Mouse (Mus musculus) forebrain, embryonic 16.5 days (tissue): ENCODE measurements around the gene Pacs2. TPM values are rescaled to one million over a fixed set of nuclear protein-coding genes. Genes with fewer than 3 reads are reported as not detected.

ENCODE experiments used
- ATAC-seq: fragments of 200-750 bp; cut with Nextera tagmentation; 2 replicates; pipeline ENCODE4 v1.8.0; 2017; ENCODE audit warnings: mild to moderate bottlenecking, moderate library complexity
- H3K27ac ChIP-seq: fragments of 300-500 bp; sonication (generic); 2 replicates; pipeline ENCODE4 v1.5.1; 2014; ENCODE audit warnings: low read length, control low read depth
- H3K27me3 ChIP-seq: fragments of 300-500 bp; sonication (generic); replicated peaks from 2 replicates; pipeline ENCODE4 v1.6.1; 2014; ENCODE audit warnings: low read length; ENCODE audit not compliant: control insufficient read depth, insufficient read depth
- H3K36me3 ChIP-seq: fragments of 300-500 bp; sonication (generic); 2 replicates; pipeline ENCODE4 v1.6.1; 2014; ENCODE audit not compliant: control insufficient read depth, insufficient read depth
- H3K4me1 ChIP-seq: fragments of 300-500 bp; sonication (generic); replicated peaks from 2 replicates; pipeline ENCODE4 v1.6.1; 2014; ENCODE audit warnings: low read length; ENCODE audit not compliant: control insufficient read depth, insufficient read depth
- H3K4me2 ChIP-seq: fragments of 300-500 bp; sonication (generic); 2 replicates; pipeline ENCODE4 v1.6.1; 2014; ENCODE audit warnings: mild to moderate bottlenecking, low read length, control low read depth
- H3K4me3 ChIP-seq: fragments of 300-500 bp; sonication (generic); replicated peaks from 2 replicates; pipeline ENCODE4 v1.5.1; 2014; ENCODE audit warnings: mild to moderate bottlenecking, low read length, control low read depth
- H3K9ac ChIP-seq: fragments of 300-500 bp; sonication (generic); replicated peaks from 2 replicates; pipeline ENCODE4 v1.6.1; 2014; ENCODE audit warnings: low read depth, low read length, control low read depth
- H3K9me3 ChIP-seq: fragments of 300-500 bp; sonication (generic); 2 replicates; pipeline ENCODE4 v1.6.1; 2016; ENCODE audit warnings: low read length; ENCODE audit not compliant: control insufficient read depth
- WGBS: fragments of 180-500 bp; shearing (Covaris S2); extraction: QIAGEN DNeasy Blood & Tissue Kit; methylation state at CpG from one replicate; pipeline ENCODE4 v1.1.7; 2014; 5-methylcytosine and 5-hydroxymethylcytosine counted together
- polyA plus RNA-seq: library from polyadenylated mRNA; unstranded; fragments of >200 nt; fragmentation: Nextera tagmentation; extraction: Ambion mirVana; gene quantifications from 2 replicates; pipeline ENCODE4 v1.2.1, GENCODE M21; 2015

Pacs2 gene
- polyA plus RNA-seq, 1 experiment from 2014 or later, result 23.2 TPM

DNA sequence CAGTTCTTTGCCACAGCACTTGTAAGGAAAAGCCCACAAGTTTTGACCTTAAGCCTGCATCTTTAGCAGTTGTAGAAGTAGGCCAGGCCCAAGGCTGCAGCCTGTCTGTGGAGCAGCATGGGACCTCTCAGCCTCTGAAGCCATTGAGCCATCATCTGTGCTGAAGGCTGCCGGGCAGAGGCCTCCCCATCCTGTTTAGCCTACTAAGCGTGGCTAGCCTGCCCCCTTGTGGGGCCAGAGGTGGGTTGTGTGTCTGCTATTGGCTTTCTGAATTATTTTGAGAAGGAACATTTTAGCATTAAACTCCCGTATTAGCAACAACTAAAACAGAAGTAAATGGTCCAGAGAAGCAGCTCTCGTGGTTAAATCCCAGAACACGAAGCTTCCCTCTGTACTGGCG lies 88.2 kb downstream of the Pacs2 start:
- 62% methylated on average over 6 of the region's 6 CpGs for WGBS
- H3K9ac ChIP-seq, result no peak overlapping the region
- ATAC-seq, result peak; percentile 39; the same call in 1 of the 2 replicates
- no peak overlapping the region for H3K27ac ChIP-seq
- H3K4me2 ChIP-seq, result no peak overlapping the region
- no peak overlapping the region for H3K4me3 ChIP-seq
- no peaks in the 10 kb centered on the region for H3K36me3 ChIP-seq
- peaks cover 26% of the 10 kb centered on the region for H3K4me1 ChIP-seq
- H3K27me3 ChIP-seq, result no peaks in the 10 kb centered on the region
- H3K9me3 ChIP-seq, result no peaks in the 10 kb centered on the region

DNA sequence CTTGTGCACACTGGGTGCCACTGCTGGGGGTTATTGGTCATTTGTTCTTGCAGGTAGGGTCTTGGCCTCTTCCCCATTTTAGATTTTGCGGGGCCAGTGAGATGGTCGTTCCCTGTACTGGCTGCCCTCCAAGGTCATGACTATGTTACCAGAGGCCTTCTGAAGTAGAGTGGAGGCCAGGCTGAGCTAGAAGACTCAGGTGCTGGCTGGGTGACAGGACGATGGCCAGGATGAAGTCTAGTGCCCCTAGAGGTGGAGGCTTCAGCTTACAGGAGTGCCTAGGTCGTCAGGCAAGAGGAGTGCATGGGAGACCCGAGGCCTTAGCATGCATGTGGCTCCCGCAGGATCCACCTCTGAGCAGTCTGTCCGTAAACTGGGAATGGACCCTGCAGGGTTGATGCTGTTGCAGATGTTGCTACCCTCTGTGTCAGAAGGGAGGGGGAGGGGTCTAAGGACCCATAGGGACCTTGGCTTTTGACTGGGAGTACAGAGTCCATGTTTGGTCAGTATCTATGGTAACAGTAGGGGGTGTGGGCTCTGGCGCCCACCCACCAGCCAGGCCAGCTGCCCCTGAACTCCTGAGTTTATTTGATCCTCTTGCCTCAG lies 89.6 kb downstream of the Pacs2 start:
- Histone ChIP-seq H3K27me3 (no peaks in the 10 kb centered on the region), H3K36me3 (no peaks in the 10 kb centered on the region), H3K9ac (no peak overlapping the region), H3K9me3 (no peaks in the 10 kb centered on the region), H3K27ac (no peak overlapping the region), H3K4me1 (peaks cover 22% of the 10 kb centered on the region), H3K4me3 (no peak overlapping the region), H3K4me2 (no peak overlapping the region)
- 88% methylated on average over 8 of the region's 8 CpGs for WGBS
- ATAC-seq, result no peak

DNA sequence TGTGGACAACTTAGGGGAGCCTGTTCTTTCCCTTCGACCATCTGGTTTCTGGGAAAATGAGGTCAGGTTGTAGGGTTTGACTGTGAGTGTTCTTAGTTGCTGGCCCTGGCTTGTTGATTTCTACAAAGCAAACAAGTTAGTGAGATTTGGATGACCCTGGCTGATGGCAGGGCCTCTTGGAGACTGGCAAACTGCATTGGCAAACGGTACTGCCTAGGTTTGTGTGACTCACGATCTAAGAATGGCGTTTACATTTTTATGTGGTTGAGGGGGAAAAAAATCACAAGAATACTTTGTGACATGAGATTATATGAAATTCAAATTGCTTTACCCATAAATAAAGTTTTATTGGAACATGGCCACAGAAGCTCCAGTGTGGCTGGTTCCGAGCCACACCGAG lies 92.1 kb downstream of the Pacs2 start:
- no peak overlapping the region for H3K27ac ChIP-seq
- no peaks in the 10 kb centered on the region for H3K27me3 ChIP-seq
- 85% methylated on average over 6 of the region's 6 CpGs for WGBS
- ATAC-seq, result no peak
- no peak overlapping the region for H3K9ac ChIP-seq
- no peaks in the 10 kb centered on the region for H3K4me1 ChIP-seq
- H3K4me3 ChIP-seq, result no peak overlapping the region
- H3K4me2 ChIP-seq, result no peak overlapping the region
- H3K9me3 ChIP-seq, result no peaks in the 10 kb centered on the region
- H3K36me3 ChIP-seq, result no peaks in the 10 kb centered on the region

DNA sequence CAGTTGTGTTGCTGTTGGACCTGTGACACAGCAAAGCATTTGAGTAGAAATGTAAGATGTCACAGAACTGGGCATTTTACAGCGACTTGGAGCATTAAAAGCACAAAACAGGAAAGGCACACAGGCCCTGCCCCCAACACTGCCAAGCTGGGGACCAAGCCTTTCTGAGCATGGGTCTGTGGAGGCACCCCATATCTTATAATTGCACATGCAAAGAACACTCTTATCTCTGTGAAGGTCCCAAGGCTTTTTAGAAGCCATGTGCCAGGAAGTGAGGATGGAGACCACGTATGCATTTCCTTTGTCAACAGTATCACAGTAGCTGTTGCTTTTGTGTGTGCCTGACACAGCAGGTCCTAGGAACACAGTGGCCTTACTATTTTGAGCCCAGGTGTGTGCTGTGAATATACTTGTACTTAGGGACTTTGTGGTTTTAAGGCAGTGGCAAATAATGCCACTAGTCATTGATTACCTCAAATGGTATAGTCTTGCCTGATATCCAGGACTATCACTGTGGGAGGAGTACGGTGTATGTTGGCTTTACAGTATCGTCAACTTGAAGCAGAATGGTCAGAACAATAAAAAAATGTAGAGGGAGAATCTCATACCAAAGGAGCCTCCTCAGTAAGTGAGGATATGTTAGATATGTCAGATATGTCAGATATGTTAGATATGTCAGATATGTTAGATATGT lies 93.3 kb downstream of the Pacs2 start:
- H3K9me3 ChIP-seq, result no peaks in the 10 kb centered on the region
- 0 out of 2 replicates have a peak, but pooled peaks cover 2% of the 10 kb centered on the region for H3K36me3 ChIP-seq
- H3K27ac ChIP-seq, result no peak overlapping the region
- 86% methylated on average over 4 of the region's 4 CpGs for WGBS
- no peaks in the 10 kb centered on the region for H3K27me3 ChIP-seq
- no peak for ATAC-seq
- H3K4me3 ChIP-seq, result no peak overlapping the region
- no peaks in the 10 kb centered on the region for H3K4me1 ChIP-seq
- H3K4me2 ChIP-seq, result no peak overlapping the region
- H3K9ac ChIP-seq, result no peak overlapping the region

DNA sequence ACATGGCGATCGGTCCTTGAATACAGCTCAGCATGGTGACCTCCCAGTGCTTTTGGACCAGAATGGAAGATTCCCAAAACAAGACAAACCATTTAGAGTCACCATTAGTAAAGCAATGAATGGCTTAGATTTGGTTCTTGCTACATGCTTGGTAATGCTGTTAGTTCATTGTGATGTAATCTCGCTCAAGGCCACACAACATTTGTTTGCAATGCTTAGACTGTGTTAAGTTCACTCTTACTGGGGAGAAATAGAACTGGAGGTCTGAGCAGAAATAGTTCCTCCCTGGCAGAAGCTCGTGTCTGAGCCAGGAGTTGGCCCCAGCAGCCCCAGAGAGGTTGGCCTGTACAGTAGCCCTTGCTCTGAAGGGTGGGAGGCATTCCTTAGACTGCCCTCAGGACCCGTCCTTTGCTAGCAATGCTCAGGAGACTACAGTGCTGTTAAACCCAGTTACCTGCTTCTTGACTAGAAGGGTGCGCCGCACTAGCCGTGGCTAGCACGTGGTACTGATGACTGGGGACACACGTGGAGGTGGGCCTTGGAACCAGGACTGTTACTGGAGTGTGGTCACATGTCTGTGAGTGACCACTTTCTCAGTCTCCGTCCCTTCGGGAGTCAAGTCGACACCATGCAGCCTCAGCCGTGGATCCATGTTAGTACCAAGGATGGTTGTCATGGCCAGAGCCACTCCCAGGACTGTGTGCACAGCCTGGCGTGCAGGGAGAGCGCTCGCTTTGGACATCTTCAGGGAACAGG lies 94.4 kb downstream of the Pacs2 start:
- Histone ChIP-seq H3K9me3 (no peaks in the 10 kb centered on the region), H3K27ac (no peak overlapping the region), H3K27me3 (no peaks in the 10 kb centered on the region), H3K9ac (no peak overlapping the region), H3K4me1 (no peaks in the 10 kb centered on the region), H3K4me3 (no peak overlapping the region), H3K4me2 (no peak overlapping the region), H3K36me3 (0 out of 2 replicates have a peak, but pooled peaks cover 4% of the 10 kb centered on the region)
- WGBS, result 87% methylated on average over 17 of the region's 17 CpGs
- no peak for ATAC-seq

DNA sequence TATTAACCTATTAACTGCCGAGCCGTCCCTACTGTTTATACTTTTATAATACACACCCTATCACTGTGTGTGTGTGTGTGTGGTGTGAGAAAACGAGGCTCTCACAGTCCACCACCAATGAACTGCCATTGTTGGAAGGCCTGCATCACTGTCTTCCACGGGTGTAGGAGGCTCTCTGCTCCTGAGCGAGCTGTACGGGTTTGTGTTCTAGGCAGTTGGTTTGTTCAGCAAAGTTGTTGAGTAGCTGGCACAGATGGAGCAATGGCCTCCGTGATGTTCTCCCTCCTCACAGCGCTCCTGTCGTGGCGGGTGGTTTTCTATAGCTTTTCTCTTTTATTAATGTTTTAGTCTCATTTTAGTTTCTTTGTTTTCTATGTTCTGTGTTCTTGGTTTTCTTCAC lies 95.5 kb downstream of the Pacs2 start:
- H3K4me1 ChIP-seq, result no peaks in the 10 kb centered on the region
- WGBS, result 77% methylated on average over 10 of the region's 10 CpGs
- no peak overlapping the region for H3K4me2 ChIP-seq
- no peak overlapping the region for H3K4me3 ChIP-seq
- H3K9ac ChIP-seq, result no peak overlapping the region
- ATAC-seq, result no peak
- H3K9me3 ChIP-seq, result no peaks in the 10 kb centered on the region
- no peak overlapping the region for H3K27ac ChIP-seq
- no peaks in the 10 kb centered on the region for H3K27me3 ChIP-seq
- H3K36me3 ChIP-seq, result peaks cover 9% of the 10 kb centered on the region; the same call in 1 of the 2 replicates

DNA sequence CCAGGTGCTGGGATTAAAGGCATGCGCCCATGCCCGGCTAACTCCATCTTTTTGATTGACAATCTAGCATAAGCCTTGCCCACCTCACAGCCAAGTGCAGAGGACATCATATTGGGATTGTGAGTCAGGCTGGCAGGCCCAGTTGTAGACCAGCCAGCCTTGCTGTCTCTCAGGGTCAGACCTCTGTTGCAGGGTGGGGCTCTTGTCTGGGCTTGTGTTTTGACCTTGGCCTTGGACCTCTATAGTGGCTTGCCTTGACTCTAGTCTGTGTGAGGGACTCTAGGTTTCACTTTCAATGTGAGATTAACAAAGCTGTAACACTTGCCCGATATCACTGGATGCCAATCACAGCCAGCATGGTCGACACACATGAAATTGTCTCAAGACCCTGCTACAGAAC lies 99.8 kb downstream of the Pacs2 start:
- no peak for ATAC-seq

DNA sequence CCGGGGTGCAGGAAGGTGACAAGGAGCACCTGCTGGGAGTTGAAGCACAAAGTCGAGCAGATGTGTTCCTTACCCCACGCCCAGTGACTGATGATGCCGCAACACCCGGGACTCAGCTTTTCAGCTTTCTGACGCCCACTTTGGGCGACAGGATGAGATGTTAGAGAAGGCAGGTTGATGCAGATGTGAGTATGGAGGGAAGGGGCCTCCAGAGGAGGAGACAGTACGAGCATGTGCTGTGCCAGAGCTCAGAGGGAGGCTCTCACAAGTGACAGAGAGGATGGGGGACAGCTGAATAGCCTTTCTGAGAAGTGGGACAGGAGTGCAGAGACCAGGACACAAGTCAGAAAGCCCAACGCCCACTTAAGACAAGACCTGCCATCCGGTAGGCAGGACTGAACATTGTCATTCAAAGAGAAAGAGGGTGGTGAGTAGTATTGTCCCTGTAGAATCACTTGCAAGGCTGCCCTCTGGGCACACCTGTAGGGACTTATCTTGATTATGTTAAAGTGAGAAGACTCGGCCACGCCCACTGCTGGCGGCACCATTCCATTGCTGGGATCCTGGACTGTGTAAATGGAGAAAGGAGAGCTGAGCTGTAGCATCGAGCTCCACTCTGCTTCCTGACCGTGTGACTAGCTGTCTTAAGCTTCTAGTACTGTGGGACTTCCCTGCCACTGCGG lies 100.7 kb downstream of the Pacs2 start:
- Histone ChIP-seq H3K4me2 (no peak overlapping the region), H3K9me3 (no peaks in the 10 kb centered on the region), H3K27me3 (no peaks in the 10 kb centered on the region), H3K36me3 (peaks cover 18% of the 10 kb centered on the region; the same call in 1 of the 2 replicates), H3K27ac (no peak overlapping the region), H3K4me1 (no peaks in the 10 kb centered on the region; the same call in 1 of the 2 replicates), H3K9ac (no peak overlapping the region), H3K4me3 (no peak overlapping the region)
- no peak for ATAC-seq
- 84% methylated on average over 16 of the region's 16 CpGs for WGBS

More for the DNA sequence above, 99.8 kb downstream of the Pacs2 start:
- Histone ChIP-seq H3K4me1 (no peaks in the 10 kb centered on the region; the same call in 1 of the 2 replicates), H3K4me2 (no peak overlapping the region), H3K4me3 (no peak overlapping the region), H3K27me3 (no peaks in the 10 kb centered on the region), H3K9ac (no peak overlapping the region), H3K9me3 (no peaks in the 10 kb centered on the region), H3K27ac (no peak overlapping the region), H3K36me3 (peaks cover 18% of the 10 kb centered on the region; the same call in 1 of the 2 replicates)
- 88% methylated on average over 4 of the region's 4 CpGs for WGBS
